Mouse (Mus musculus): ENCODE results near the gene Olig2.

Olig2 gene

DNA sequence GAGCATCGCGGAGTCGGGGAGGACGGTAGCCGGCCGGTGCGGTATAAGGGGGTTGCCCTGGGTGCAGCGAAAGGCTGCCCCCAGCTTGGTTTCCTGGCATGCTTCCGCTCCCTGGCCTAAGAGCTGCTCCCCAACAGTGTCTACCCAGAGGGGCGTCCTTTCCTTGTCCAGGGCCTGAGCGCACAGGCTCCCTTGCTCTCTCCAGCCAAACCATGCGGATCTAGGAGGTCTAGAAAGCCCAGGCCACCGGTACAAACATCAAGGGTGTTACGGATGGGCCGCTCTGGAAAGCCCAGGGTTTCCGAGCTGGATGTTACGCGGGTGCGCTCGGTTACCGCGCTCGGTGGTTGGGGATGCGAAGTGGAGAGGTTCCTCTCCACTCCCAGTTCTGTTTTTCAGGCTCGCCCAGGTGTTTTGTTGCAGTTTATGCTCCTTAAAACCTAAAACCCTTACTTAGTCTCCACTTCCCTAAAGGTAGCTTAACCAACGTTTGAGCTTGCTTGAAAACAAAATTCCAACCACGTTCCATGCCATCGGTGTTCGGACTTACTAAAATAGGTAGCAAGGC is 45.8 kb downstream of the Olig2 start:
- no peak for DNase-seq (ENCODE audit: low read depth)

DNA sequence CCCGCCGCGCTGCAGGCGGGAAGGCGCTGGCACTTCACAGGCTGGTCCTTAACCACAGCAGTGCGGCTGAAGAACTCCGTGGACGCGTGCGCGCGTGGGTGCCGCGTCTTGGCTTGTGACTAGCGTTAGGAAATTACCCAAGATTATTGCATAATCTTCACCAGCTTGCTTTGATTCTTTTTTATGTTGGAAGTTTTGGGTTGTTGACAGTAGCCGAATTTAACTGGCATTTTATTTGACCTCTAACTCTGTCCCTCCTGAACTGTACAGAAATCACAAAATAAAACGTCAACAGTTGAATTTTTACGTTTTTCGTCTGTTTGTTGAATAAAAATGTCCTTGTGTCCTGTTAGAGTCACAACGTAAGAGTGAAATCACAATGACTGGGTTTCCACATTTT is 46.4 kb downstream of the Olig2 start:
- no peak for DNase-seq (ENCODE audit: low read depth)

All from fibroblast of lung, adult 2 months (primary cell).